Mouse (Mus musculus) B cell, adult 67 days (primary cell): ENCODE results near the gene Rcbtb1. TPM values are rescaled to one million over a fixed set of nuclear protein-coding genes. Genes with fewer than 3 reads are reported as not detected.

Experiments
- total RNA-seq, 2 experiments: library from RNA; stranded (reverse); gene quantifications; 4 replicates each; pipeline ENCODE4 v1.2.4; 2023

The Rcbtb1 gene
- 10 to 100 TPM; 32.5 to 36.2 TPM for total RNA-seq

DNA sequence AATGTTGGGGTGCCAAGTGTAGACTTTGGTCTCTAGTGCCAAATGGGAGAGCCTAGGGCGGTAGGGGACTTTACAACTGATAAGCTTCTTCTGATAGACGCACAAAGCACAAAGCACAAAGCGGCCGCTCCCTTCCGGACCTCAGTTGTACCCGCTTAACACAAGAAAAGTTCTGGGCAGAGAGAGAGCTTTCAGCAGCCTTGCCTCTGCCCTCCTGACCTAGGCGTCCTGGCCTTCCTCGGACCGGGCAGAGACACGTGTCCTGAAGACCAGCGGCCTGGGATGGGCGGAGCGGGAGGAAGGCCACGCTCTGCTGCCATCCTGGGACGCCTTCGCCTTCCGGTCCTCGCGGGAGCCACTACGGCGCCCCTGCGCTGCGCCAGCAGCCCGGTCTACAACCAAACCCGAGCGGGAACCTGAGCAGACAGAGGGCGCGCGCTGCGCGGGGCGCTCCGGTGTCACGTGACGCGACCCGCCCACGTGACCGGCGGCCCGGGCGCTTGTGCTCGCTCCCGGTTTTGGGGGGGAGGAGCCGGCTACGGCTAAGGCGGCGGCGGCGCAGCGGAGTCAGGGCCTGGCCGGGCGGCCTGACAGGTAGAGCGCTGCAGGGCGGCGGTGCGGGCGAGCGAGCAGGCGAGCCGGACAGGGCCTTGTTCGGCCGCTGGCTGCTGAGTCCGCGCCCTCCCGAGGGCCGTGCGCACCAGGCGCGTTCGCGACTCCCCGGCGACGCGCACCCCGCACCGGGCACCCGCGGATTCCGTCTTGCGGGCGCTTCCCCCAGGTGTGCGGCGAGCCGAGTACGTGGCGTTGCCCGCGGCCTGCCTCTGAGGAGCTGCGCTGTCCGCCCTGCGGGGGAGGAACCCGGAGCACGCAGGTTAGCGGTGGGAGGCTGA is at the start of gene Rcbtb1:
TSS of gene Rcbtb1 (plus strand) at position 499 of the 893 bp plus-strand sequence.

GRCm38 (mm10) chr14:59178649-59179048 is 22.4 kb upstream of the Rcbtb1 start, which contains the start of gene Gm5142:
Gene Gm5142 (minus strand): TSS chr14:59178749.

GRCm38 (mm10) chr14:59260056-59260455 is 59.0 kb downstream of the Rcbtb1 start, which contains the start of gene Gm6904:
Gene Gm6904 (minus strand): TSS chr14:59260216.

Other genes starting within 250 kb of the Rcbtb1 start
- gene 1700129C05Rik, start 58.3 kb upstream of the Rcbtb1 start, total RNA-seq, result not detected
- not detected for gene Gm5142, start 22.5 kb upstream of the Rcbtb1 start, total RNA-seq
- 1 to 10 TPM; 1.6 to 3.9 TPM for gene Gm6904, start 59.0 kb downstream of the Rcbtb1 start, total RNA-seq
- gene Phf11a, start 96.3 kb downstream of the Rcbtb1 start, total RNA-seq, result 1 to 10 TPM; 3.7 to 8.0 TPM
- 10 to 100 TPM; 34.1 to 47.2 TPM for gene Phf11b, start 140.1 kb downstream of the Rcbtb1 start, total RNA-seq
- gene Phf11d, start 164.3 kb downstream of the Rcbtb1 start, total RNA-seq, result 10 to 100 TPM in 1 of 2 experiments, 1 to 10 TPM in 1; 8.2 to 11.2 TPM
- 1 to 10 TPM; 4.3 to 8.0 TPM for gene Phf11c, start 194.2 kb downstream of the Rcbtb1 start, total RNA-seq
- 10 to 100 TPM; 62.7 to 66.0 TPM for gene Setdb2, start 239.7 kb downstream of the Rcbtb1 start, total RNA-seq
- gene Cab39l, start 239.8 kb downstream of the Rcbtb1 start, total RNA-seq, result 10 to 100 TPM; 36.9 to 53.7 TPM